ENCODE assay signal across 7 mouse cellular contexts in genomic region chr17:86937497-86938155, GRCm38 (mm10). TPM values are rescaled to one million over a fixed set of nuclear protein-coding genes. Genes with fewer than 3 reads are reported as not detected.
A peak's percentile ranks its signal among the peaks of the same experiment; 100 is the strongest.
DNase-seq lines count a peak whose midpoint lies in the region; ATAC-seq and TF ChIP-seq lines count a peak whose summit lies in the region.

No protein-coding gene starts in this region.

- H3K4me1 ChIP-seq in embryonic facial prominence, embryonic 12.5 days: peaks cover 7% of the 10 kb centered on the region; the same call in 1 of the 2 replicates
- no peaks in the 10 kb centered on the region for H3K4me1 ChIP-seq in limb, embryonic 11.5 days (ENCODE audit: control insufficient read depth, insufficient read depth, low read length)
- H3K4me1 ChIP-seq in midbrain, embryonic 13.5 days (replicated peaks): peaks cover 22% of the 10 kb centered on the region
- H3K4me1 ChIP-seq in small intestine, adult 2 months (ENCODE audit: control insufficient read depth, insufficient read depth, insufficient read length, low read length): peaks cover 3% of the 10 kb centered on the region; the same call in 1 of the 2 replicates

- H3K4me3 ChIP-seq in embryonic facial prominence, embryonic 12.5 days: peak overlapping the region; percentile 40
- H3K4me3 ChIP-seq in limb, embryonic 11.5 days (ENCODE audit: low read depth, low read length): peak overlapping the region; percentile 25
- H3K4me3 ChIP-seq in midbrain, embryonic 13.5 days (replicated peaks): peak overlapping the region; percentile 40
- peak overlapping the region; percentile 50 for H3K4me3 ChIP-seq in small intestine, adult 2 months (ENCODE audit: low read depth, low read length)

- H3K36me3 ChIP-seq in embryonic facial prominence, embryonic 12.5 days: no peaks in the 10 kb centered on the region
- no peaks in the 10 kb centered on the region for H3K36me3 ChIP-seq in limb, embryonic 11.5 days (ENCODE audit: control insufficient read depth, insufficient read depth, low read length)
- H3K36me3 ChIP-seq in midbrain, embryonic 13.5 days: no peaks in the 10 kb centered on the region
- H3K36me3 ChIP-seq in small intestine, adult 2 months (ENCODE audit: control insufficient read depth, insufficient read depth, low read length): no peaks in the 10 kb centered on the region

- DNase-seq in adrenal gland, postnatal 25 days: peak; percentile 88
- DNase-seq in heart, adult 9 months (ENCODE audit: low spot score in 2 of 2): peak; percentile 82 to 89
- peak; percentile 77 to 82 for DNase-seq in kidney, adult 8-10 months
- peak; percentile 61 for DNase-seq in limb, embryonic 11.5 days (ENCODE audit: low spot score)

- TF ChIP-seq CTCF in small intestine, adult 2 months (IDR thresholded peaks at IDR 0.05; ENCODE audit: extremely low read depth, insufficient read length, insufficient replicate concordance, low read depth, low read length): no peak

- H3K27ac ChIP-seq in embryonic facial prominence, embryonic 12.5 days: no peak overlapping the region
- no peak overlapping the region for H3K27ac ChIP-seq in limb, embryonic 11.5 days (replicated peaks; ENCODE audit: low read depth, low read length)
- 0 out of 2 replicates have a peak overlapping the region, but pooled peaks have one; percentile 30 for H3K27ac ChIP-seq in midbrain, embryonic 13.5 days
- H3K27ac ChIP-seq in small intestine, adult 2 months (ENCODE audit: insufficient read depth, low read depth, low read length): 0 out of 2 replicates have a peak overlapping the region, but pooled peaks have one; percentile 4

- no peaks in the 10 kb centered on the region for H3K9me3 ChIP-seq in embryonic facial prominence, embryonic 12.5 days
- H3K9me3 ChIP-seq in limb, embryonic 11.5 days (ENCODE audit: control insufficient read depth, low read length): no peaks in the 10 kb centered on the region
- H3K9me3 ChIP-seq in midbrain, embryonic 13.5 days: no peaks in the 10 kb centered on the region

- no peaks in the 10 kb centered on the region for H3K27me3 ChIP-seq in embryonic facial prominence, embryonic 12.5 days
- H3K27me3 ChIP-seq in limb, embryonic 11.5 days (ENCODE audit: control insufficient read depth, insufficient read depth, low read length): no peaks in the 10 kb centered on the region
- no peaks in the 10 kb centered on the region for H3K27me3 ChIP-seq in midbrain, embryonic 13.5 days
- no peaks in the 10 kb centered on the region for H3K27me3 ChIP-seq in small intestine, adult 2 months (ENCODE audit: control insufficient read depth, insufficient read depth, low read length)

- 2% methylated on average over 20 of the region's 20 CpGs for WGBS in embryonic facial prominence, embryonic 12.5 days
- 4% methylated on average over 20 of the region's 20 CpGs for WGBS in limb, embryonic 11.5 days
- 2% methylated on average over 20 of the region's 20 CpGs for WGBS in midbrain, embryonic 13.5 days
- whole genome bisulfite sequencing in small intestine, adult 2 months: 3% methylated on average over 20 of the region's 20 CpGs

- peak; percentile 67 for ATAC-seq in embryonic facial prominence, embryonic 12.5 days (ENCODE audit: insufficient number of reproducible peaks, insufficient read depth, low FRiP score, low TSS enrichment)
- peak; percentile 79 for ATAC-seq in limb, embryonic 11.5 days (ENCODE audit: insufficient number of reproducible peaks, low FRiP score, low TSS enrichment, low read depth)
- peak; percentile 86 for ATAC-seq in midbrain, embryonic 13.5 days

- H3K9ac ChIP-seq in embryonic facial prominence, embryonic 12.5 days: peak overlapping the region; percentile 25
- H3K9ac ChIP-seq in limb, embryonic 11.5 days (ENCODE audit: low read length): no peak overlapping the region
- peak overlapping the region; percentile 54; the same call in 1 of the 2 replicates for H3K9ac ChIP-seq in midbrain, embryonic 13.5 days (replicated peaks)

- peak overlapping the region; percentile 64 for H3K4me2 ChIP-seq in embryonic facial prominence, embryonic 12.5 days (replicated peaks)
- H3K4me2 ChIP-seq in limb, embryonic 11.5 days (ENCODE audit: low read depth, severe bottlenecking): peak overlapping the region; percentile 51
- peak overlapping the region; percentile 65 for H3K4me2 ChIP-seq in midbrain, embryonic 13.5 days (replicated peaks)

- no peak for TF ChIP-seq POLR2A in small intestine, adult 2 months (IDR thresholded peaks at IDR 0.05; ENCODE audit: low read depth, low read length)

RNA-seq across cellular contexts. Expression of gene Atp6v1e2, which starts 10.1 kb away (rescaled TPM):
- total RNA-seq in adrenal gland, postnatal 25 days (2021): not detected in 2 replicates
- not detected in 2 replicates for polyA plus RNA-seq in embryonic facial prominence, embryonic 12.5 days (2016; fragmentation: Nextera tagmentation; extraction: Ambion mirVana)
- polyA plus RNA-seq in limb, embryonic 11.5 days (2014; fragmentation: Nextera tagmentation; extraction: Ambion mirVana): not detected in 2 replicates
- not detected in 2 replicates for polyA plus RNA-seq in midbrain, embryonic 13.5 days (2015; fragmentation: Nextera tagmentation; extraction: Ambion mirVana)
- polyA plus RNA-seq in small intestine, adult 2 months (2012; rRNA removed): not detected in 2 replicates

RNA-seq across cellular contexts. Expression of gene Tmem247, which starts 20.5 kb away (rescaled TPM):
- total RNA-seq in adrenal gland, postnatal 25 days (2021): not detected in 2 replicates
- polyA plus RNA-seq in embryonic facial prominence, embryonic 12.5 days (2016; fragmentation: Nextera tagmentation; extraction: Ambion mirVana): not detected in 2 replicates
- not detected in 2 replicates for polyA plus RNA-seq in limb, embryonic 11.5 days (2014; fragmentation: Nextera tagmentation; extraction: Ambion mirVana)
- not detected in 2 replicates for polyA plus RNA-seq in midbrain, embryonic 13.5 days (2015; fragmentation: Nextera tagmentation; extraction: Ambion mirVana)
- not detected in 2 replicates for polyA plus RNA-seq in small intestine, adult 2 months (2012; rRNA removed)

RNA-seq across cellular contexts. Expression of gene Rhoq, which starts 25.3 kb away (rescaled TPM):
- 53.0 and 64.0 TPM in 2 replicates for total RNA-seq in adrenal gland, postnatal 25 days (2021)
- polyA plus RNA-seq in embryonic facial prominence, embryonic 12.5 days (2016; fragmentation: Nextera tagmentation; extraction: Ambion mirVana): 26.6 and 30.0 TPM in 2 replicates
- polyA plus RNA-seq in limb, embryonic 11.5 days (2014; fragmentation: Nextera tagmentation; extraction: Ambion mirVana): 17.7 and 19.0 TPM in 2 replicates
- 6.5 and 7.0 TPM in 2 replicates for polyA plus RNA-seq in midbrain, embryonic 13.5 days (2015; fragmentation: Nextera tagmentation; extraction: Ambion mirVana)
- polyA plus RNA-seq in small intestine, adult 2 months (2012; rRNA removed): 9.3 and 14.1 TPM in 2 replicates

Comparison
In these comparisons a context has a peak if more than half of its experiments do, and no peak if none do; other contexts are left out.
1. H3K27ac ChIP-seq: peak in midbrain, embryonic 13.5 days (single experiment) and small intestine, adult 2 months (single experiment); none in embryonic facial prominence, embryonic 12.5 days (single experiment) and limb, embryonic 11.5 days (single experiment).
2. Peak in every context shown above with its lines, with median percentiles within 50 percentile points of each other: DNase-seq, ATAC-seq, H3K4me2 ChIP-seq and H3K4me3 ChIP-seq.